17 mouse cellular contexts compared by ENCODE assay signal in the genomic region with DNA sequence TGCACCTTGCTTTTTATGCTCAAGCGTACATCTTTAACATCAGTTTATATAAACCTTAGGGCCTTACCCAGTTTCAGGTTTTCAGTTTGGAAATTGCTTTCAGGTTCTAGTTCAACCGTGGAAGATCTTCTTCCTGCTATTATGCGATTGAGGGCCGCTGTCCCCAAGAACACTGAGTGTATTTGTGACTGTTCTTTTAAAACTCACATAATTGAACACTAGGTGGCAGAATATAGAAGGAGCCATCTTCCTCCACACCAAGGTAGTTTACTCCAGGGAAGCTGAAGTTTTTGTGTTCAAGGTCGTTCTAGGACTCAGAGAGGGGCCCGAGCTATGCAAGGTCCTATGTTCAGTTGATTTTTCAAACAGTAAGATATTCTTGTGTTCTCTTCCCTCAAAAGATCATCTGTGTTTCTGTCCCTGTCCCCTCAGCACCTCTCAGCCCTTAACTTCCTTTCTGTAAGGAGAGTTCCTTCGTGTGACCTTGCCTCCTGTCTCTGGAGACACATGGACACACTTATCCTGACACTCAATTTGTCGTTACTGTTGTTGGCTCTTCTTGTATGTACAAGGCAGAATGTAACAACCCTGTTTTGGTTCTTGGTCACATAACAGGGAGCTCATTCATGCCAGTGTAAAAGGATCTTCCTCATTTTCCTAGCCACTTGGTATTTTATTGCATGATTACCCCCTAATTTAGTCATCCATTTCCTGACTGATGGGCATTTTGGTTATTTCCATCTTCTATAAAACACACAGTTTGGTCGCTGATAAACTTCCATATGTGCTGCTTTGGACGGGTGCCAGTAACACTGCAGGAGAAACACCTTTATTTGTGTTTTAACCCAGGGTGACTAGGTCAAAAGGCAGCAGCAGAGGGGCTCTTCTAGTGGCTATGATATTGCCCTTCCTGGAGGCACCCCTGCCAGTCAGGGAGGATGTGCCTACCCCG. TPM values are rescaled to one million over a fixed set of nuclear protein-coding genes. Genes with fewer than 3 reads are reported as not detected.
A peak's percentile ranks its signal among the peaks of the same experiment; 100 is the strongest.
DNase-seq lines count a peak whose midpoint lies in the region; ATAC-seq and TF ChIP-seq lines count a peak whose summit lies in the region.
"Had no signal": no experiment of that assay in that cellular context is flagged by ENCODE, and none has a peak within 500 bp of the region (broad histone marks: within the 10 kb centered on the region; RNA-seq: fewer than 3 reads in every experiment).

No protein-coding gene starts in this region.

- peaks cover 7 to 48% of the 10 kb centered on the region in 2 experiments for H3K36me3 ChIP-seq in CH12.LX (replicated peaks in 1 of 2; ENCODE audit: control insufficient read depth in 1 of 2, insufficient read depth in 1 of 2, low read length in 1 of 2)
- H3K36me3 ChIP-seq in intestine, postnatal 0 days (ENCODE audit: control insufficient read depth, insufficient read depth), result peaks cover 3% of the 10 kb centered on the region; the same call in 1 of the 2 replicates
- no peaks in the 10 kb centered on the region for H3K36me3 ChIP-seq in neural tube, embryonic 15.5 days

- no peaks in the 10 kb centered on the region; the same call in 1 of the 2 replicates for H3K79me2 ChIP-seq in CH12.LX (replicated peaks; ENCODE audit: control insufficient read depth, extremely low read depth, insufficient read depth, poor library complexity, severe bottlenecking)

- no peak overlapping the region for H3K9ac ChIP-seq in CH12.LX (ENCODE audit: insufficient read depth, low read depth)
- no peak overlapping the region for H3K9ac ChIP-seq in intestine, postnatal 0 days (ENCODE audit: low read depth, low read length)
- H3K9ac ChIP-seq in neural tube, embryonic 15.5 days (replicated peaks), result no peak overlapping the region

- H3K4me2 ChIP-seq in CH12.LX (ENCODE audit: insufficient read depth, low read depth, poor library complexity, severe bottlenecking), result no peak overlapping the region
- H3K4me2 ChIP-seq in intestine, postnatal 0 days (replicated peaks; ENCODE audit: low read depth), result no peak overlapping the region
- no peak overlapping the region for H3K4me2 ChIP-seq in neural tube, embryonic 15.5 days

- 40% methylated on average over 11 of the region's 11 CpGs for WGBS in intestine, postnatal 0 days
- 54% methylated on average over 11 of the region's 11 CpGs for WGBS in neural tube, embryonic 15.5 days

- in situ Hi-C loops in CH12.LX (cut with MboI; ENCODE audit: low pct_ligation_motif_present, low pct_unique_long_range_greater_than_20kb, low sequenced_read_pairs), result no loop called here

- dilution Hi-C loops in CH12.LX (cut with MboI; ENCODE audit: extremely low pct_ligation_motif_present, extremely low pct_unique_long_range_greater_than_20kb, low sequenced_read_pairs), result no loop called here

- no peak overlapping the region for H3K27ac ChIP-seq in layer of hippocampus, adult 2 months
- H3K27ac ChIP-seq in CH12.LX (ENCODE audit: insufficient read depth, low read depth), result no peak overlapping the region
- H3K27ac ChIP-seq in intestine, postnatal 0 days (ENCODE audit: low read depth, low read length), result no peak overlapping the region
- H3K27ac ChIP-seq in neural tube, embryonic 15.5 days (replicated peaks), result no peak overlapping the region

- peaks cover 9% of the 10 kb centered on the region for H3K9me3 ChIP-seq in CH12.LX (replicated peaks; ENCODE audit: low read length)
- no peaks in the 10 kb centered on the region for H3K9me3 ChIP-seq in intestine, postnatal 0 days (ENCODE audit: control insufficient read depth)
- H3K9me3 ChIP-seq in neural tube, embryonic 15.5 days (replicated peaks), result no peaks in the 10 kb centered on the region

- no peak for TF ChIP-seq POLR2A in CH12.LX (IDR thresholded peaks at IDR 0.05; ENCODE audit: low read depth, low read length)

- peak; percentile 22 for TF ChIP-seq RAD21 in CH12.LX (IDR thresholded peaks at IDR 0.05; ENCODE audit: low read depth, low read length)

- TF ChIP-seq EP300 in CH12.LX (IDR thresholded peaks at IDR 0.05; ENCODE audit: low read length), result no peak

- peak; percentile 73 for TF ChIP-seq CTCF in layer of hippocampus, adult 2 months (conservative IDR thresholded peaks at IDR 0.05)
- TF ChIP-seq CTCF in CH12.LX (conservative IDR thresholded peaks at IDR 0.05 in 1 of 2, IDR thresholded peaks at IDR 0.05 in 1 of 2; ENCODE audit: low read depth in 2 of 2, low read length in 2 of 2), result peak; percentile 27 to 65; a peak in 3 of 4 replicates
- TF ChIP-seq CTCF in intestine, postnatal 0 days (IDR thresholded peaks at IDR 0.05; ENCODE audit: low read depth), result peak; percentile 69

- H3K4me1 ChIP-seq in CH12.LX (ENCODE audit: control insufficient read depth in 1 of 2, insufficient read depth in 2 of 2), result peaks cover 16 to 65% of the 10 kb centered on the region in 2 experiments
- 0 out of 2 replicates have a peak, but pooled peaks cover 3% of the 10 kb centered on the region for H3K4me1 ChIP-seq in intestine, postnatal 0 days (replicated peaks; ENCODE audit: control insufficient read depth, insufficient read depth, low read length)
- 0 out of 2 replicates have a peak, but pooled peaks cover 3% of the 10 kb centered on the region for H3K4me1 ChIP-seq in neural tube, embryonic 15.5 days

- no peaks in the 10 kb centered on the region for H3K27me3 ChIP-seq in CH12.LX (replicated peaks)
- H3K27me3 ChIP-seq in intestine, postnatal 0 days (replicated peaks; ENCODE audit: control insufficient read depth, insufficient read depth, low read length), result no peaks in the 10 kb centered on the region
- H3K27me3 ChIP-seq in neural tube, embryonic 15.5 days (replicated peaks), result no peaks in the 10 kb centered on the region
- H3K27me3 ChIP-seq: Patski had no signal

- ATAC-seq in intestine, postnatal 0 days, result 0 out of 2 replicates have a peak, but pooled peaks have one; percentile 16
- no peak for ATAC-seq in neural tube, embryonic 15.5 days (ENCODE audit: low FRiP score)
- ATAC-seq: Patski had no signal

- H3K4me3 ChIP-seq in layer of hippocampus, adult 2 months, result no peak overlapping the region
- peak overlapping the region in 1 of 3 experiments; percentile 11 for H3K4me3 ChIP-seq in CH12.LX (replicated peaks in 1 of 3; ENCODE audit: low read depth in 2 of 3, low read length in 2 of 3, poor library complexity in 1 of 3)
- no peak overlapping the region for H3K4me3 ChIP-seq in intestine, postnatal 0 days (ENCODE audit: low read depth, low read length)
- no peak overlapping the region for H3K4me3 ChIP-seq in neural tube, embryonic 15.5 days (replicated peaks)

- no peak for DNase-seq in layer of hippocampus, adult 2 months (ENCODE audit: low spot score in 2 of 2)
- DNase-seq in layer of hippocampus, adult 18-20 months (ENCODE audit: low spot score in 2 of 2), result no peak
- peak; percentile 53 for DNase-seq in A20 (ENCODE audit: low read depth, low spot score)
- peak; percentile 48 for DNase-seq in CH12.LX (ENCODE audit: extremely low read depth)
- no peak for DNase-seq in cerebellum, adult 8-10 months
- DNase-seq: cerebellum, postnatal 36 days; gastrocnemius, postnatal 36 days; heart, postnatal 14 days; kidney, postnatal 14 days; lung, postnatal 10 days; thymus, adult 18-20 months had no signal

TF ChIP-seq in CH12.LX, 34 proteins besides CTCF, POLR2A, EP300 and RAD21:
- TF ChIP-seq NELFE (IDR thresholded peaks at IDR 0.05; ENCODE audit: low read depth, low read length), result 0 out of 2 replicates have a peak, but pooled peaks have one; percentile 32
- TF ChIP-seq SMC3 (IDR thresholded peaks at IDR 0.05; ENCODE audit: low read depth, low read length), result peak; percentile 22
- TF ChIP-seq UBTF (IDR thresholded peaks at IDR 0.05; ENCODE audit: low read depth, low read length), result no peak
- TF ChIP-seq MXI1 (IDR thresholded peaks at IDR 0.05; ENCODE audit: low read depth, low read length), result no peak

RNA-seq across cellular contexts. Expression of gene Arap1, which starts 20.3 kb away (rescaled TPM):
- 10 to 100 TPM; 19.2 to 20.0 TPM for total RNA-seq in layer of hippocampus, adult 2 months (2021)
- 10 to 100 TPM; 15.4 to 18.0 TPM for total RNA-seq in layer of hippocampus, adult 18-20 months (2021)
- total RNA-seq in CH12.LX (2012; rRNA removed), result 31.9 and 38.5 TPM in 2 replicates
- 17.8 and 21.2 TPM in 2 replicates for total RNA-seq in CH12.LX (2014; rRNA removed)
- 46.1 and 60.0 TPM in 2 replicates for polyA plus RNA-seq in CH12.LX (2012; ENCODE audit: insufficient read length, low read depth)
- 31.2 and 35.3 TPM in 2 replicates for polyA plus RNA-seq in intestine, postnatal 0 days (2015; fragmentation: Nextera tagmentation; extraction: Ambion mirVana)
- 9.7 and 19.9 TPM in 2 replicates for polyA plus RNA-seq in neural tube, embryonic 15.5 days (2015; fragmentation: Nextera tagmentation; extraction: Ambion mirVana)

RNA-seq across cellular contexts. Expression of gene Gm45837, which starts 42.5 kb away (rescaled TPM):
- total RNA-seq in layer of hippocampus, adult 2 months (2021), result 1 to 10 TPM in 1 of 2 experiments, not detected in 1; 2.4 TPM
- total RNA-seq in layer of hippocampus, adult 18-20 months (2021), result 1 to 10 TPM in 1 of 2 experiments, not detected in 1; 2.0 TPM
- total RNA-seq in CH12.LX (2012; rRNA removed), result 0.04 TPM in 1 of 2 replicates, not detected in the other
- total RNA-seq in CH12.LX (2014; rRNA removed), result not detected in 2 replicates
- 0.56 and 0.84 TPM in 2 replicates for polyA plus RNA-seq in CH12.LX (2012; ENCODE audit: insufficient read length, low read depth)
- polyA plus RNA-seq in intestine, postnatal 0 days (2015; fragmentation: Nextera tagmentation; extraction: Ambion mirVana), result not detected in 2 replicates
- 0.99 TPM in 1 of 2 replicates, not detected in the other for polyA plus RNA-seq in neural tube, embryonic 15.5 days (2015; fragmentation: Nextera tagmentation; extraction: Ambion mirVana)
- total RNA-seq: heart, postnatal 14 days; left cerebral cortex, postnatal 14 days had no signal
- polyA plus RNA-seq: forebrain, embryonic 11.5 days; neural tube, embryonic 11.5 days had no signal

RNA-seq across cellular contexts. Expression of gene Stard10, which starts 51.3 kb away (rescaled TPM):
- total RNA-seq in layer of hippocampus, adult 2 months (2021), result 10 to 100 TPM; 23.6 to 24.6 TPM
- total RNA-seq in layer of hippocampus, adult 18-20 months (2021), result 10 to 100 TPM; 26.2 to 29.7 TPM
- total RNA-seq in CH12.LX (2012; rRNA removed), result 7.8 and 12.7 TPM in 2 replicates
- total RNA-seq in CH12.LX (2014; rRNA removed), result 1.4 and 2.4 TPM in 2 replicates
- 6.7 and 7.9 TPM in 2 replicates for polyA plus RNA-seq in CH12.LX (2012; ENCODE audit: insufficient read length, low read depth)
- 63.7 and 71.7 TPM in 2 replicates for polyA plus RNA-seq in intestine, postnatal 0 days (2015; fragmentation: Nextera tagmentation; extraction: Ambion mirVana)
- 12.8 and 25.3 TPM in 2 replicates for polyA plus RNA-seq in neural tube, embryonic 15.5 days (2015; fragmentation: Nextera tagmentation; extraction: Ambion mirVana)

RNA-seq across cellular contexts. Expression of gene Pde2a, which starts 53.3 kb away (rescaled TPM):
- 100 to 1,000 TPM; 300 to 318 TPM for total RNA-seq in layer of hippocampus, adult 2 months (2021)
- 100 to 1,000 TPM; 327 to 333 TPM for total RNA-seq in layer of hippocampus, adult 18-20 months (2021)
- total RNA-seq in CH12.LX (2012; rRNA removed) (0.08 TPM in 2 replicates), CH12.LX (2014; rRNA removed) (0.28 and 0.40 TPM in 2 replicates)
- polyA plus RNA-seq in CH12.LX (2012; ENCODE audit: insufficient read length, low read depth), result not detected in 2 replicates
- polyA plus RNA-seq in intestine, postnatal 0 days (2015; fragmentation: Nextera tagmentation; extraction: Ambion mirVana), result 11.1 and 11.2 TPM in 2 replicates
- polyA plus RNA-seq in neural tube, embryonic 15.5 days (2015; fragmentation: Nextera tagmentation; extraction: Ambion mirVana), result 27.9 and 28.5 TPM in 2 replicates

Comparison
In these comparisons a context has a peak if more than half of its experiments do, and no peak if none do; other contexts are left out.
1. DNase-seq: peak in A20 (single experiment) and CH12.LX (single experiment); none in layer of hippocampus, adult 2 months (0 of 2), layer of hippocampus, adult 18-20 months (0 of 2) and cerebellum, adult 8-10 months (single experiment).
2. Peak in every context shown above with its lines, with median percentiles within 50 percentile points of each other: CTCF ChIP-seq.